Mouse (Mus musculus) Patski (cell line): ENCODE results near the gene Pln. TPM values are rescaled to one million over a fixed set of nuclear protein-coding genes. Genes with fewer than 3 reads are reported as not detected.
A peak's percentile ranks its signal among the peaks of the same experiment; 100 is the strongest.

Source experiments
- ATAC-seq: fragments of 100-300 bp; one replicate; pipeline ENCODE4 v1.8.0; 2021
- CTCF ChIA-PET: fragments of 350-600 bp; sonication (Branson Sonifier 250); formaldehyde crosslinking; loops from one replicate; lab custom pipeline; 2022; ENCODE audit warnings: inconsistent platforms; lab: Charles Lee
- POLR2A ChIA-PET: fragments of 350-600 bp; sonication (Branson Sonifier 250); formaldehyde crosslinking; loops from one replicate; lab custom pipeline; 2022; ENCODE audit warnings: antibody characterized with exemption, inconsistent platforms; lab: Charles Lee
- DNase-seq: peaks from one replicate; pipeline ENCODE4 v3.0.0-alpha.2; 2011; ENCODE audit warnings: low read depth, low spot score
- H3K27me3 ChIP-seq: fragments of 371-371 bp; one replicate; pipeline ENCODE4 v1.5.1; 2021
- CTCF ChIP-seq: fragments of 100-300 bp; IDR thresholded peaks from one replicate; pipeline ENCODE4 v1.5.1; 2021
- in situ Hi-C: fragments of 300-500 bp; cut with MboI; formaldehyde crosslinking; loops from 3 replicates; pipeline ENCODE4 v1.11.1; 2018; ENCODE audit warnings: low pct_unique_long_range_greater_than_20kb, mixed read lengths
- polyA plus RNA-seq: library from polyadenylated mRNA; unstranded; gene quantifications from one replicate; pipeline ENCODE4 v1.2.3, GENCODE M21; 2021

Pln gene
- polyA plus RNA-seq, 1 experiment from 2014 or later: 0.13 TPM

GRCm38 (mm10) chr10:53339045-53339444, 1.6 kb downstream of the Pln start:
- no peak for TF ChIP-seq CTCF
- POLR2A ChIA-PET: no interaction called here
- no peak for ATAC-seq

GRCm38 (mm10) chr10:53341288-53341965, 4.0 kb downstream of the Pln start:
- POLR2A ChIA-PET: no interaction called here
- CTCF ChIA-PET: interaction anchor here (0.7 to 1.6 kb wide), 7 partner anchors 13 to 254 kb away, joined by 3 to 4 read pairs (median 3); no protein-coding TSS in a partner anchor
- H3K27me3 ChIP-seq: no peaks in the 10 kb centered on the region
- DNase-seq: no peak
- ATAC-seq: no peak
- in situ Hi-C loops: loop anchor here (10.0 kb wide), 1 partner anchor 263 kb away; no protein-coding TSS in a partner anchor
- TF ChIP-seq CTCF: peak; percentile 75

More at GRCm38 (mm10) chr10:53339045-53339444, 1.6 kb downstream of the Pln start:
- H3K27me3 ChIP-seq: no peaks in the 10 kb centered on the region
- in situ Hi-C loops: loop anchor here (10.0 kb wide), 1 partner anchor 804 kb away; no protein-coding TSS in a partner anchor
- CTCF ChIA-PET: interaction anchor here (3.0 kb wide), 1 partner anchor 8 kb away, joined by 10 read pairs; no protein-coding TSS in a partner anchor
- DNase-seq: no peak

GRCm38 (mm10) chr10:53342166-53342728, 4.8 kb downstream of the Pln start:
- no peak for ATAC-seq
- ChIA-PET POLR2A (no interaction called here), CTCF (interaction anchor here (1.1 to 1.8 kb wide), 6 partner anchors 12 to 255 kb away, joined by 3 to 4 read pairs (median 3); no protein-coding TSS in a partner anchor)
- no peak for DNase-seq
- H3K27me3 ChIP-seq: no peaks in the 10 kb centered on the region
- in situ Hi-C loops: loop anchor here (10.0 kb wide), 1 partner anchor 263 kb away; no protein-coding TSS in a partner anchor
- no peak for TF ChIP-seq CTCF

GRCm38 (mm10) chr10:53343384-53343783, 5.9 kb downstream of the Pln start:
- in situ Hi-C loops: loop anchor here (10.0 kb wide), 1 partner anchor 261 kb away; no protein-coding TSS in a partner anchor
- POLR2A ChIA-PET: no interaction called here
- no peak for DNase-seq

GRCm38 (mm10) chr10:53343865-53344264, 6.4 kb downstream of the Pln start:
- no peaks in the 10 kb centered on the region for H3K27me3 ChIP-seq
- in situ Hi-C loops: loop anchor here (10.0 kb wide), 1 partner anchor 261 kb away; no protein-coding TSS in a partner anchor
- TF ChIP-seq CTCF: no peak
- ChIA-PET CTCF (interaction anchor here (0.9 to 7.3 kb wide), 8 partner anchors 19 to 256 kb away, joined by 3 to 88 read pairs (median 3); no protein-coding TSS in a partner anchor), POLR2A (no interaction called here)
- DNase-seq (no peak), ATAC-seq (no peak)

More at GRCm38 (mm10) chr10:53343384-53343783, 5.9 kb downstream of the Pln start:
- CTCF ChIA-PET: interaction anchor here (0.9 to 7.3 kb wide), 9 partner anchors 11 to 256 kb away, joined by 3 to 88 read pairs (median 3); no protein-coding TSS in a partner anchor
- no peak for TF ChIP-seq CTCF
- ATAC-seq: no peak
- no peaks in the 10 kb centered on the region for H3K27me3 ChIP-seq

GRCm38 (mm10) chr10:53345508-53345907, 8.0 kb downstream of the Pln start:
- ChIA-PET CTCF (interaction anchor here (1.3 to 7.3 kb wide), 4 partner anchors 123 to 181 kb away, joined by 3 to 88 read pairs (median 7); no protein-coding TSS in a partner anchor), POLR2A (interaction anchor here (0.6 kb wide), 1 partner anchor 111 kb away, joined by 4 read pairs; no protein-coding TSS in a partner anchor)
- DNase-seq: no peak
- no peak for TF ChIP-seq CTCF
- no peak for ATAC-seq
- in situ Hi-C loops: loop anchor here (10.0 kb wide), 1 partner anchor 259 kb away; no protein-coding TSS in a partner anchor
- no peaks in the 10 kb centered on the region for H3K27me3 ChIP-seq

- in situ Hi-C loops: loop anchor here (10.0 kb wide), 1 partner anchor 258 kb away; no protein-coding TSS in a partner anchor
- no peaks in the 10 kb centered on the region for H3K27me3 ChIP-seq
- ATAC-seq: no peak
- no peak for DNase-seq
- TF ChIP-seq CTCF: peak; percentile 68
- CTCF ChIA-PET: interaction anchor here (0.7 to 7.3 kb wide), 8 partner anchors 9 to 239 kb away, joined by 3 to 88 read pairs (median 3); partner anchors contain the start of gene Pln
- POLR2A ChIA-PET: no interaction called here
Observed at GRCm38 (mm10) chr10:53346506-53346905, 9.0 kb downstream of the Pln start.

GRCm38 (mm10) chr10:53346916-53347315, 9.4 kb downstream of the Pln start:
- DNase-seq (no peak), ATAC-seq (no peak)
- ChIA-PET CTCF (interaction anchor here (0.7 to 7.3 kb wide), 8 partner anchors 10 to 240 kb away, joined by 3 to 88 read pairs (median 3); partner anchors contain the start of gene Pln), POLR2A (no interaction called here)
- in situ Hi-C loops: loop anchor here (10.0 kb wide), 1 partner anchor 258 kb away; no protein-coding TSS in a partner anchor
- H3K27me3 ChIP-seq: no peaks in the 10 kb centered on the region
- TF ChIP-seq CTCF: peak; percentile 7

- in situ Hi-C loops: loop anchor here (10.0 kb wide), 1 partner anchor 257 kb away; no protein-coding TSS in a partner anchor
- peak; percentile 81 for TF ChIP-seq CTCF
- POLR2A ChIA-PET: no interaction called here
- DNase-seq (no peak), ATAC-seq (peak; percentile 67)
- CTCF ChIA-PET: interaction anchor here (0.6 to 7.3 kb wide), 22 partner anchors 9 to 243 kb away, joined by 3 to 88 read pairs (median 4); partner anchors contain the start of gene Pln
- H3K27me3 ChIP-seq: no peaks in the 10 kb centered on the region
Observed at GRCm38 (mm10) chr10:53347787-53348755, 10.6 kb downstream of the Pln start.
